Mouse (Mus musculus): Measurements from ENCODE around the gene Pax2. TPM values are rescaled to one million over a fixed set of nuclear protein-coding genes. Genes with fewer than 3 reads are reported as not detected.

Pax2 gene
- total RNA-seq, 2 experiments from 2014 or later: not detected

- DNase-seq (ENCODE audit: extremely low spot score in 1 of 2, low spot score in 2 of 2): no peak
- intact Hi-C loops (cut with DNase I): loop anchor here (10.0 kb wide), 1 partner anchor 489 kb away; the partner anchor contains the start of gene Lbx1
These were observed 10.1 kb upstream of the Pax2 start for GRCm38 (mm10) chr19:44745741-44746140.

- no peak for DNase-seq (ENCODE audit: extremely low spot score in 1 of 2, low spot score in 2 of 2)
- intact Hi-C loops (cut with DNase I): loop anchor here (10.0 kb wide), 1 partner anchor 488 kb away; the partner anchor contains the start of gene Lbx1
These were observed 9.3 kb upstream of the Pax2 start for GRCm38 (mm10) chr19:44746541-44747024.

DNA sequence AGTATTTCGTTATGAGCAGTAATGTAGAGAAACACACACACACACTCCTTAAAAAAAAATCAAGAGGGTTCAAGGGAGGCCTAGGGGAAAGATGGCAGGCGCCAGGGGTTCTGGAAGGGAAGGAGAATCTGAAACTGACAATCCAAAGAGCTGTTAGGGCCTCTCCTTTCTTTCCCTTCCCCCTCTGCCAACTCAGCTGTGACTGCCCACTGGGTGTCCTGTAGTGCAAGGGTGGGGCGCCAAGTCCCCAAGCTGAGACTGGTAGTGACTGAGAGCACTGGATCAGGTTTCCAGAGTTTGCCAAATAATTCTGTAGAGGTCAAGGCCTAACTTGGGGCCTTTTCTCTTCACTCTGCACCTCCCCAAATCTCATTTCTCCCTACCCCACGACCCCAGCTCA, 8.4 kb upstream of the Pax2 start:
- intact Hi-C loops (cut with DNase I): loop anchor here (10.0 kb wide), 1 partner anchor 487 kb away; the partner anchor contains the start of gene Lbx1
- DNase-seq (ENCODE audit: extremely low spot score in 1 of 2, low spot score in 2 of 2): no peak

GRCm38 (mm10) chr19:44748271-44748670, 7.6 kb upstream of the Pax2 start:
- no peak for DNase-seq (ENCODE audit: extremely low spot score in 1 of 2, low spot score in 2 of 2)
- intact Hi-C loops (cut with DNase I): loop anchor here (10.0 kb wide), 1 partner anchor 487 kb away; the partner anchor contains the start of gene Lbx1

- intact Hi-C loops (cut with DNase I): loop anchor here (10.0 kb wide), 1 partner anchor 485 kb away; the partner anchor contains the start of gene Lbx1
- DNase-seq (ENCODE audit: extremely low spot score in 1 of 2, low spot score in 2 of 2): no peak
These were observed 6.5 kb upstream of the Pax2 start for GRCm38 (mm10) chr19:44749061-44749990.

- intact Hi-C loops (cut with DNase I): loop anchor here (5.0 to 10.0 kb wide), 4 partner anchors 63 to 1148 kb away; partner anchors contain the start of gene Tlx1
- DNase-seq (ENCODE audit: extremely low spot score in 1 of 2, low spot score in 2 of 2): no peak
These were observed 5.5 kb upstream of the Pax2 start for GRCm38 (mm10) chr19:44750051-44751041.

DNA sequence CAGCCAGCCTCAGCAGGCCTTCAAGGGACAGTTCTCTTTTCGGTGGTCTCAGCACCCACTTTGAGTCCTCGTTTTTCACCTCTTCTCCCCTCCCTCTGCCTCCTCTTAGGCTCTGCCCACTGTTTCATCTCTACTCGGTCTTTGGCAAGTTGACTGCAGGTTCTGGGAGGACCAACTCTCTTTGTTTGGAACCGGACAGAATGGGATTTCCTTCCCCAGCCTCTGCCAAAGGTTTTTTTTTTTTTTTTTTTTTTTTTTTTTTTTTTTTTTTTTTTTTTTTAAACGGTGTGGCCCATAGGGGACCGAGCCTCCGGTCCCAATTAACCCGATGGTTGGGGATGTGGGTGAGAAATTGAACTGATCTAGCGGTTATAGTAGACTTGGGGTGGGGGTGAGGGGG, 4.8 kb upstream of the Pax2 start:
- intact Hi-C loops (cut with DNase I): loop anchor here (5.0 to 10.0 kb wide), 4 partner anchors 64 to 1149 kb away; partner anchors contain the start of gene Tlx1
- no peak for DNase-seq (ENCODE audit: extremely low spot score in 1 of 2, low spot score in 2 of 2)

DNA sequence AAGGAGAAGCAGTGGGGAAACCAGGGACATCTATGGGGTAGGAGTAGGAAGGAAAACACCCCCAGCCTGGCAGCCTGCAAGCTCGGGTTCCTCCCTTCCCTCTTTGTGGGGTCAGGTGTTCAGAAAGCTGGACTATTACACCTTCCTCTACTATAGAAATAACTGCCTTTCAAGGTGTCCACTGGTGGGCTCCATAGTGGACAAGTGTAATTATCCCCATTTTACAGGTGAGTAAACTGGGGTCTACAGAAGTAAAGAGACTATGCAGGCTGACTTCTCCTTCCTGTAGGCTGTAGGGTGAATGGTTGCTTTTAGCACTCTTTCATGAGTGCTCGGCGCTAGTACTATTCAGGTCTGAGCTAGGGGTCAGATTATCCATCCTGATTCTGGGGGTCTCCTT, 4.3 kb upstream of the Pax2 start:
- DNase-seq (ENCODE audit: extremely low spot score in 1 of 2, low spot score in 2 of 2): no peak
- intact Hi-C loops (cut with DNase I): loop anchor here (5.0 to 10.0 kb wide), 4 partner anchors 64 to 1149 kb away; partner anchors contain the start of gene Tlx1

DNA sequence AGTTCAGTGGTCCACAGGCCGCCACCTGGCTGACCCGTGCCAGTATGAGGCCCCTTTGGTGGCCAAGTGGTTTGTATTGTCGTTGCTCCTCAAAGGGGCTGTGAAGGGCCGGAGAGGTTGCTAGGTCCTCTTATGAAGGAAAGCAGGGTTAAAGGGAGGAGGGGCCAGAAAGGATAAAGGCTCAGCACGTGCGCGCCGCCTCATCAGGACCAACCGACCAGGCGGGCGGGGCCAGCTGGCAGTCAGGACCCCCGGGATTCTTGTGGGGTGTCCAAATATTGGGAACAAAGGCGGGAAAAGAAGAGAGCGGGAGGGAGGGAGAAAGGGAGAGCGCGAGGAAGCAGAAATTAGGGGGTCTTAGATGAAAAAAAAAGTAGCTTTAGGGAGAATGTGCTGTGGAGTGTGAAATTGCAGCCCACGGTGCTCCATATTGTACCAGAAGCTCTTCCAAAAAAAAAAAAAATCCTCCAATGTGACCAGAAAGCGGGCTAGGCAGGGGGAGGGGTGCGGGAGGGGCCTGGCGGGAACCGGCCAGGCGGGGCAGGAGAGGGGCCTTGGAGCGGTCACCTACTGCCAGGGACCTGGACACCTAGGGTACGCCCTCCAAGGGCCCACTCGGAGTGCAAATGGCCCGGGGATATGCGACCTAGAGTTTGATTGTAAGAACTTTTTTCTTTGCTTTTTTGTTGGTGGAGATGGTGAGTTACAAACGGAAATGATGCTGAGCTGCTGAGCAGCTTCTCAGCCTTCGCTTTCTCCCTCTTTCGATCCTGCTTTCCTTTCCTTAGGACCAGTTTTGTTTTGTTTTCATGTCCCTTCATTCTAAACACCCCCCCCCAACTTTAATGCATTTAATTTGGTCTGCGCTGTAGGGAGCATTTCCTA, 3.5 kb upstream of the Pax2 start:
- DNase-seq (ENCODE audit: extremely low spot score in 1 of 2, low spot score in 2 of 2): no peak
- intact Hi-C loops (cut with DNase I): loop anchor here (5.0 to 10.0 kb wide), 4 partner anchors 65 to 1150 kb away; partner anchors contain the start of gene Tlx1

GRCm38 (mm10) chr19:44753361-44753760, 2.5 kb upstream of the Pax2 start:
- DNase-seq (ENCODE audit: extremely low spot score in 1 of 2, low spot score in 2 of 2): no peak
- intact Hi-C loops (cut with DNase I): loop anchor here (5.0 to 10.0 kb wide), 4 partner anchors 66 to 1151 kb away; partner anchors contain the start of gene Tlx1

- intact Hi-C loops (cut with DNase I): loop anchor here (2.0 to 10.0 kb wide), 6 partner anchors 67 to 1152 kb away; partner anchors contain the start of gene Tlx1
- DNase-seq (ENCODE audit: extremely low spot score in 1 of 2, low spot score in 2 of 2): peak in 1 of 2 experiments; percentile 13
These were observed 1.1 kb upstream of the Pax2 start for GRCm38 (mm10) chr19:44754461-44755377.

- intact Hi-C loops (cut with DNase I): loop anchor here (2.0 to 10.0 kb wide), 4 partner anchors 132 to 399 kb away; partner anchors contain the start of gene Tlx1
- DNase-seq (ENCODE audit: extremely low spot score in 1 of 2, low spot score in 2 of 2): no peak
These were observed 510 bp upstream of the Pax2 start for GRCm38 (mm10) chr19:44755378-44755692.

- intact Hi-C loops (cut with DNase I): loop anchor here (5.0 to 10.0 kb wide), 3 partner anchors 131 to 398 kb away; partner anchors contain the start of gene Tlx1
- DNase-seq (ENCODE audit: extremely low spot score in 1 of 2, low spot score in 2 of 2): no peak
These were observed 781 bp downstream of the Pax2 start for GRCm38 (mm10) chr19:44756421-44757230.

DNA sequence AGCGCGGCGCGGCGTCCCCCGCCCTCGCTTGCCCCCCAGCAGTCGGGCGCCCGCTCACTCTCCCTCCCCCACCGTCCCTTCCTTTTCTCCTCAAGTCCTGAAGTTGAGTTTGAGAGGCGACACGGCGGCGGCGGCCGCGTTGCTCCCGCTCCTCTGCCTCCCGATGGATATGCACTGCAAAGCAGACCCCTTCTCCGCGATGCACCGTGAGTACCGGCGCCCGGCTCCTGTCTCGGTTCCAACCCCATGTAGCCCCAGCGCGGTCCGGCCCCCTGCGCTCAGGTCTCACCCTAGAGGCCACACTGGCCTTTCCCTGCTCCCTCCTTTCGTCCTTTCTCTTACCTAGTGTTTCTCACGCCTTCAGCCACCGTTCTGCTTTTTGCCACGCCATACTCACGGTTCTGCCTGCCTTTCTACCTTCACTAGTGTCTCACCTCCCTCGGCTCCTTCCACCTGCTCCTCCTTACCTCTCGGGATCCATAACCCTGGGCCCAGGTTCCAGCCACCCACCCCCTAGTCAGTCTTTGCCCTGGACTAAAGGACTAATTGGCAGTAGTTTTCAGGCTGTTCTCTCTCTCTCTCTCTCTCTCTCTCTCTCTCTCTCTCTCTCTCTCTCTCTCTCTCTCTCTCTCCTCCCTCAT, 1.5 kb downstream of the Pax2 start:
- intact Hi-C loops (cut with DNase I): loop anchor here (5.0 to 10.0 kb wide), 3 partner anchors 130 to 397 kb away; partner anchors contain the start of gene Tlx1
- no peak for DNase-seq (ENCODE audit: extremely low spot score in 1 of 2, low spot score in 2 of 2)

GRCm38 (mm10) chr19:44758846-44759245, 3.0 kb downstream of the Pax2 start:
- DNase-seq (ENCODE audit: extremely low spot score in 1 of 2, low spot score in 2 of 2): no peak
- intact Hi-C loops (cut with DNase I): loop anchor here (5.0 to 10.0 kb wide), 3 partner anchors 128 to 396 kb away; partner anchors contain the start of gene Tlx1

Measured in left cerebral cortex, postnatal 10 days (tissue).